Mouse (Mus musculus): ENCODE measurements around the gene Pfn3. TPM values are rescaled to one million over a fixed set of nuclear protein-coding genes. Genes with fewer than 3 reads are reported as not detected.

Gene Pfn3
- polyA plus RNA-seq, 1 experiment from 2014 or later: not detected

GRCm38 (mm10) chr13:55449679-55450441 lies 34.8 kb upstream of the Pfn3 start:
- peaks cover 24% of the 10 kb centered on the region; the same call in 1 of the 2 replicates for H3K36me3 ChIP-seq (ENCODE audit: control insufficient read depth, insufficient read depth, low read length)
- 90% methylated on average over 17 of the region's 17 CpGs for WGBS
- DNase-seq (ENCODE audit: low spot score) (no peak), ATAC-seq (replicated peaks; ENCODE audit: low FRiP score) (no peak)
- peaks cover 8% of the 10 kb centered on the region; the same call in 1 of the 2 replicates for H3K4me1 ChIP-seq (replicated peaks; ENCODE audit: control insufficient read depth, insufficient read depth, low read length)
- H3K4me3 ChIP-seq (ENCODE audit: low read depth, low read length): no peak overlapping the region
- H3K9me3 ChIP-seq (ENCODE audit: control insufficient read depth, low read length): no peaks in the 10 kb centered on the region
- no peak overlapping the region for H3K4me2 ChIP-seq (ENCODE audit: low read depth, low read length, severe bottlenecking)
- H3K27ac ChIP-seq (ENCODE audit: low read depth, low read length): no peak overlapping the region
- no peaks in the 10 kb centered on the region for H3K27me3 ChIP-seq (ENCODE audit: control insufficient read depth, insufficient read depth, low read length)
- no peak overlapping the region for H3K9ac ChIP-seq (ENCODE audit: low read length)

GRCm38 (mm10) chr13:55449205-55449604 lies 34.2 kb upstream of the Pfn3 start:
- peaks cover 8% of the 10 kb centered on the region; the same call in 1 of the 2 replicates for H3K4me1 ChIP-seq (replicated peaks; ENCODE audit: control insufficient read depth, insufficient read depth, low read length)
- no peaks in the 10 kb centered on the region for H3K9me3 ChIP-seq (ENCODE audit: control insufficient read depth, low read length)
- H3K36me3 ChIP-seq (ENCODE audit: control insufficient read depth, insufficient read depth, low read length): peaks cover 24% of the 10 kb centered on the region; the same call in 1 of the 2 replicates
- no peak for ATAC-seq (replicated peaks; ENCODE audit: low FRiP score)
- 89% methylated on average over 9 of the region's 9 CpGs for WGBS
- no peaks in the 10 kb centered on the region for H3K27me3 ChIP-seq (ENCODE audit: control insufficient read depth, insufficient read depth, low read length)
- H3K4me2 ChIP-seq (ENCODE audit: low read depth, low read length, severe bottlenecking): no peak overlapping the region
- no peak for DNase-seq (ENCODE audit: low spot score)
- H3K9ac ChIP-seq (ENCODE audit: low read length): no peak overlapping the region
- no peak overlapping the region for H3K27ac ChIP-seq (ENCODE audit: low read depth, low read length)
- no peak overlapping the region for H3K4me3 ChIP-seq (ENCODE audit: low read depth, low read length)

DNA sequence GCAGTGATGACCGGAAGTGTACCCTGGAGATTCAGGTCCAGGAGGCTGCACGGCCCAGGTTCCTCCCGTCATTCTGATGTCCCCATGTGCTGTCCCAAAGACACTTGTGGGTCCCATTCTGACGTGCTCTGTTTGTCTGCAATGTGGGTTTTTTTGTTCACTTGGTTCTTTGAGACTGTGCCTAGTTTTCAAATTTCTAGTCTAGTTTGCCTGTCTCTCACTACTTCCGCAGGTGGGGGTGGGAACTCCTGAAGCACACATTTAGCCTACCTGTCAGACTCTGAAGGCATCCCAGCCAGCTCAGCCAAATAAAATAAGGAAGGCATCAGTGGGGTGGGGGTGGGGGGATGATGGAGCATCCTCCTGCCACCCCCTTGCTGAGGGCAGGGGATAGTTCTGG lies 33.1 kb upstream of the Pfn3 start:
- H3K4me2 ChIP-seq (ENCODE audit: low read depth, low read length, severe bottlenecking): no peak overlapping the region
- H3K27ac ChIP-seq (ENCODE audit: low read depth, low read length): no peak overlapping the region
- peaks cover 20% of the 10 kb centered on the region; the same call in 1 of the 2 replicates for H3K36me3 ChIP-seq (ENCODE audit: control insufficient read depth, insufficient read depth, low read length)
- peaks cover 8% of the 10 kb centered on the region; the same call in 1 of the 2 replicates for H3K4me1 ChIP-seq (replicated peaks; ENCODE audit: control insufficient read depth, insufficient read depth, low read length)
- no peak overlapping the region for H3K4me3 ChIP-seq (ENCODE audit: low read depth, low read length)
- H3K9me3 ChIP-seq (ENCODE audit: control insufficient read depth, low read length): no peaks in the 10 kb centered on the region
- H3K9ac ChIP-seq (ENCODE audit: low read length): no peak overlapping the region
- DNase-seq (ENCODE audit: low spot score) (no peak), ATAC-seq (replicated peaks; ENCODE audit: low FRiP score) (no peak)
- no peaks in the 10 kb centered on the region for H3K27me3 ChIP-seq (ENCODE audit: control insufficient read depth, insufficient read depth, low read length)
- 94% methylated on average over 5 of the region's 5 CpGs for WGBS

GRCm38 (mm10) chr13:55447543-55447943 lies 32.5 kb upstream of the Pfn3 start:
- H3K9me3 ChIP-seq (ENCODE audit: control insufficient read depth, low read length): no peaks in the 10 kb centered on the region
- no peak for ATAC-seq (replicated peaks; ENCODE audit: low FRiP score)
- no peak overlapping the region for H3K4me3 ChIP-seq (ENCODE audit: low read depth, low read length)
- no peak overlapping the region for H3K9ac ChIP-seq (ENCODE audit: low read length)
- H3K27ac ChIP-seq (ENCODE audit: low read depth, low read length): no peak overlapping the region
- peaks cover 17% of the 10 kb centered on the region; the same call in 1 of the 2 replicates for H3K36me3 ChIP-seq (ENCODE audit: control insufficient read depth, insufficient read depth, low read length)
- WGBS: 61% methylated on average over 3 of the region's 3 CpGs
- DNase-seq (ENCODE audit: low spot score): no peak
- no peaks in the 10 kb centered on the region for H3K27me3 ChIP-seq (ENCODE audit: control insufficient read depth, insufficient read depth, low read length)
- peaks cover 8% of the 10 kb centered on the region; the same call in 1 of the 2 replicates for H3K4me1 ChIP-seq (replicated peaks; ENCODE audit: control insufficient read depth, insufficient read depth, low read length)
- H3K4me2 ChIP-seq (ENCODE audit: low read depth, low read length, severe bottlenecking): 0 out of 2 replicates have a peak overlapping the region, but pooled peaks have one; percentile 13

DNA sequence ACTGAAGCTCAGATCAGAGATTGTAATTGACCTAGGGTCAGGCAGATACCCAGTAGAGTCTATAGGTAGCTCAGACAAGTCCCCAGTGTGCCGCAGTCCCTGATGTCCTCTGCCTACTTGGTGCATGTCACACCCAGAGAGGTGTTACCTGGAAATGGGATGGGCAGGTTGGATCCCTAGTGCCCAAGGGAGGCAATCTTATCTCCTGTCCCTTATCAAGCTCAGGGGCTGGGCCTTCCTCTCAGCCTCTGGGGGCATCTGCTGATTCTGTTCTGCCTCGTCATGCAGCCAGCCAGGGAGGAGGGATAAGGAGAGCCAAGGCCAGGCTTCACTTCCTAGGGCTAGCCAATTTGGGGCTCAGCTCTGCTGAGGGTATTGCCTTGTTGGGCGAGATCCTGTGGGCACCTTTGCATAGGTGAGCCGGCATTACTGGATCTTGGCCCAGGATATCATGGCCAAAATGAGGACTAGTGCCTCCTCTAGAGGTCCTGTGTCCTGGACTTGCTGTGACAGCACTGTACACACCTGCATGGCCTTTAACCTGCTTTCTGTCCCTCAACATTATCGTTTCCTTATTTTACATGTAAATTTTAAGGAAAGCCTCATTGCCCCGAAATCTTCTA lies 31.6 kb upstream of the Pfn3 start:
- Histone ChIP-seq H3K36me3 (ENCODE audit: control insufficient read depth, insufficient read depth, low read length) (peaks cover 9% of the 10 kb centered on the region; the same call in 1 of the 2 replicates), H3K4me3 (ENCODE audit: low read depth, low read length) (peak overlapping the region; percentile 90), H3K4me1 (replicated peaks; ENCODE audit: control insufficient read depth, insufficient read depth, low read length) (peaks cover 8% of the 10 kb centered on the region; the same call in 1 of the 2 replicates), H3K27ac (ENCODE audit: low read depth, low read length) (no peak overlapping the region), H3K27me3 (ENCODE audit: control insufficient read depth, insufficient read depth, low read length) (no peaks in the 10 kb centered on the region), H3K4me2 (ENCODE audit: low read depth, low read length, severe bottlenecking) (peak overlapping the region; percentile 86), H3K9ac (ENCODE audit: low read length) (peak overlapping the region; percentile 94), H3K9me3 (ENCODE audit: control insufficient read depth, low read length) (no peaks in the 10 kb centered on the region)
- 77% methylated on average over 6 of the region's 6 CpGs for WGBS
- DNase-seq (ENCODE audit: low spot score) (no peak), ATAC-seq (replicated peaks; ENCODE audit: low FRiP score) (no peak)

DNA sequence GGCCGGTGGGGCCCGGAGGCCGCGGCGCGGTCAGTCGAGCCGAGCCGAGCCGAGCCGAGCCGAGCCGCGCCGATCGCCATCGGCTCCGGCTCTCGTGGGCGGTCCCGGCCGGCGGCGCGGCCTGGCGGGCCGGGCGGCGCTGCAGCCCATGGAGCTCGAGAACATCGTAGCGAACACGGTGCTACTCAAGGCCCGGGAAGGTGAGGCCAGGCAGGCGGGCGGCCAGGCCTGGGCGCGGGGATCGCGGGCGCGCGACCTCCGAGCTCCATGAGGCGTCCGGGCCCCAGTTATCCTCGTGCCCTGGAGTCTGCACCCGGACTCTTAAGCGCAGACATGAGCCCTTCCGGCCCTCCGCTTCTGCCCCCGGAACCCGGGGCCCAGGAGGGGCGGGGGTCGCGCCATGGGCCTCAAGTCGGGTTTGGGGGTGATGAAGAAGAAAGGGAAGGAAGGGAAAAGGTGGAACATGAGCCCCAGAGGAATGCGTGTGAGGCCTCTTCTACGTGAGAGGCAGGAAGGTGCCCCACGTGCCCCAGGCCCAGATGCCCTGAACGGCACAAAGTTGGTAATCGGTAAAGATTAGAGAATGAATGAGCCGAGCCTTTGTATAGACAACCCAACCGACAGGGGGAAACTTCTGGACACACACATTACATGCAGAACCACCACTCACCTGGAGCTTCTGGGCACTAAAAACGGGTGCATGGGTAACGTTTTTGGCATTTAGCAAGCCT lies 30.5 kb upstream of the Pfn3 start:
- Histone ChIP-seq H3K9me3 (ENCODE audit: control insufficient read depth, low read length) (no peaks in the 10 kb centered on the region), H3K4me3 (ENCODE audit: low read depth, low read length) (peak overlapping the region; percentile 90), H3K4me2 (ENCODE audit: low read depth, low read length, severe bottlenecking) (peak overlapping the region; percentile 86), H3K9ac (ENCODE audit: low read length) (peak overlapping the region; percentile 94), H3K27me3 (ENCODE audit: control insufficient read depth, insufficient read depth, low read length) (no peaks in the 10 kb centered on the region), H3K36me3 (ENCODE audit: control insufficient read depth, insufficient read depth, low read length) (no peaks in the 10 kb centered on the region), H3K27ac (ENCODE audit: low read depth, low read length) (peak overlapping the region; percentile 87), H3K4me1 (replicated peaks; ENCODE audit: control insufficient read depth, insufficient read depth, low read length) (peaks cover 8% of the 10 kb centered on the region; the same call in 1 of the 2 replicates)
- no peak for DNase-seq (ENCODE audit: low spot score)
- under 1% methylated on average over 60 of the region's 66 CpGs for WGBS
- ATAC-seq (replicated peaks; ENCODE audit: low FRiP score): peak; percentile 60

DNA sequence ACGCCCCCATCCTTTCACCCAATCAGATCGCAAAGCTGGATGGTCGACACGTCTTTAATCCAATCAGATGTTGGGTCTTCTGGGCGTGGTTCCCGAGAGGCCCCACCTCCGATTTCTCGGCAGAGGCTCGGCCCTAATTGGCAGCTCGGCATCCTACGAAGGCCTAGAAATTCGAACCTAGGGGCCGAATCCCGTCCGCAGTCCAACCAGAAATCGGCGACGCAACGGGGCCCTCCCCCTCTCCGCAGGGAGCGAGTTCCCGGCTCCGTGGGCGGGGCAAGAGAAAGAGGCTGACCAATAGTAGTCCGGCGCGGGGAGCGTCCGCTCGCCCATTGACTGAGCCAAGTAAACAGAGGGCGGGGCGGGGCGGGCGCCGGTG lies 29.9 kb upstream of the Pfn3 start, which contains the start of gene Grk6:
TSS of gene Grk6 (plus strand) at position 136 of the 379 bp plus-strand sequence.
- Histone ChIP-seq H3K4me1 (replicated peaks; ENCODE audit: control insufficient read depth, insufficient read depth, low read length) (peaks cover 8% of the 10 kb centered on the region; the same call in 1 of the 2 replicates), H3K27me3 (ENCODE audit: control insufficient read depth, insufficient read depth, low read length) (no peaks in the 10 kb centered on the region), H3K4me2 (ENCODE audit: low read depth, low read length, severe bottlenecking) (peak within 1 kb of the TSS; percentile 86), H3K36me3 (ENCODE audit: control insufficient read depth, insufficient read depth, low read length) (no peaks in the 10 kb centered on the region), H3K27ac (ENCODE audit: low read depth, low read length) (peak within 1 kb of the TSS; percentile 87), H3K9ac (ENCODE audit: low read length) (peak within 1 kb of the TSS; percentile 94), H3K9me3 (ENCODE audit: control insufficient read depth, low read length) (no peaks in the 10 kb centered on the region), H3K4me3 (ENCODE audit: low read depth, low read length) (peak within 1 kb of the TSS; percentile 90)
- peak; percentile 99 for DNase-seq (ENCODE audit: low spot score)
- WGBS: under 1% methylated on average over 35 of the region's 35 CpGs
- peak; percentile 96 for ATAC-seq (replicated peaks; ENCODE audit: low FRiP score)

DNA sequence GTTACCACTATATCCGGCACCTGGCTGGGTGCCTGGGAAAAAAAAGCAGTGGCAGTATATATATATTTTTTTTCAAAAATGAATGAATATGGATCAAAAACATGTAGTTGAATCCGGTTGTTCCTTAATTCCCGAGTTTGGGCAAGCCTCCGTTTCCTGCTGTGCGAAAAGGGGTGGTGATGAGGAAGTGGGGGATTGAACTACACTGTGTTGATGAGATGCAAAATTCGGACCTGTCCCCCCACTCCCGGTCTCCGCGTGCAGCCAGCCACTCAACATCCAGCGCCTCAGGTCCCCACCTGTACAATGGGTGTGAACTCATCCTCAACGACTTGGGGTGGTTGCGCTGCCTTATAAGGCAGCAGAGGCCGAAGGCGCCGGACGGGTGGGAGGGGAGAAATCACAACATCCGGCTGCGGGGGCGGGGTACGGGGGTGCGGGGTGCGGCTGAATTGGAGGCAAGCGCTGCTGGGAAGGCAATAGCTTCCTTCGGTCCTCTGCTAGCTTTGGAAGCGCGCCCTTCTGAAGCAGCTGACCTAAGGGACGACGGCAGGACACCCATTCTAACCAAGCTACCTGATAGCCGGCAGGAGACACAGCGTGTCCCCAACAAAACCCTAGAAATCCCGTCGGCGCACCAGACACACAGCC lies 29.4 kb upstream of the Pfn3 start:
- DNase-seq (ENCODE audit: low spot score) (no peak), ATAC-seq (replicated peaks; ENCODE audit: low FRiP score) (peak; percentile 65)
- WGBS: 1% methylated on average over 33 of the region's 33 CpGs
- Histone ChIP-seq H3K9ac (ENCODE audit: low read length) (peak overlapping the region; percentile 65), H3K4me1 (replicated peaks; ENCODE audit: control insufficient read depth, insufficient read depth, low read length) (peaks cover 8% of the 10 kb centered on the region; the same call in 1 of the 2 replicates), H3K27me3 (ENCODE audit: control insufficient read depth, insufficient read depth, low read length) (no peaks in the 10 kb centered on the region), H3K27ac (ENCODE audit: low read depth, low read length) (peak overlapping the region; percentile 87), H3K9me3 (ENCODE audit: control insufficient read depth, low read length) (no peaks in the 10 kb centered on the region), H3K36me3 (ENCODE audit: control insufficient read depth, insufficient read depth, low read length) (no peaks in the 10 kb centered on the region), H3K4me3 (ENCODE audit: low read depth, low read length) (peak overlapping the region; percentile 90), H3K4me2 (ENCODE audit: low read depth, low read length, severe bottlenecking) (peak overlapping the region; percentile 86)

Measured in forebrain, embryonic 11.5 days (tissue).